Mouse (Mus musculus) ES-E14 (cell line): ENCODE results near the gene Smdt1.

ENCODE experiments used
- HCFC1 ChIP-seq: IDR thresholded peaks from 2 replicates; pipeline ENCODE4 v1.6.1; 2012; ENCODE audit warnings: low read length, inconsistent platforms, borderline replicate concordance; ENCODE audit not compliant: insufficient read depth
- MAFK ChIP-seq: IDR thresholded peaks from 2 replicates; pipeline ENCODE4 v1.6.1; 2014; ENCODE audit warnings: mild to moderate bottlenecking, low read depth, low read length, inconsistent platforms; ENCODE audit not compliant: insufficient read depth
- ZNF384 ChIP-seq: IDR thresholded peaks from 2 replicates; pipeline ENCODE4 v1.6.1; 2012; ENCODE audit warnings: low read depth, low read length, inconsistent platforms

GRCm38 (mm10) chr15:82317839-82318238 is 20.9 kb upstream of the Smdt1 start:
- TF ChIP-seq ZNF384 (no peak), MAFK (no peak), HCFC1 (no peak)
